Mouse (Mus musculus) kidney, postnatal 0 days (tissue): ENCODE data around the gene Wnt11. TPM values are rescaled to one million over a fixed set of nuclear protein-coding genes. Genes with fewer than 3 reads are reported as not detected.

Experiments
- ATAC-seq: fragments of 200-750 bp; cut with Nextera tagmentation; replicated peaks from 2 replicates; pipeline ENCODE4 v1.8.0; 2017; ENCODE audit warnings: low read depth, moderate number of reproducible peaks, moderate TSS enrichment, moderate library complexity; ENCODE audit not compliant: low FRiP score
- DNase-seq: peaks from one replicate; pipeline ENCODE4 v3.0.0-alpha.2; 2016; ENCODE audit warnings: low spot score
- H3K27ac ChIP-seq: fragments of 300-500 bp; sonication (generic); 2 replicates; pipeline ENCODE4 v1.5.1; 2014; ENCODE audit warnings: mild to moderate bottlenecking
- H3K27me3 ChIP-seq: fragments of 300-500 bp; sonication (generic); 2 replicates; pipeline ENCODE4 v1.6.1; 2014; ENCODE audit warnings: low read length, mixed read lengths; ENCODE audit not compliant: insufficient read depth
- H3K36me3 ChIP-seq: fragments of 300-500 bp; sonication (generic); 2 replicates; pipeline ENCODE4 v1.6.1; 2014; ENCODE audit warnings: low read length, mixed read lengths; ENCODE audit not compliant: insufficient read depth
- H3K4me1 ChIP-seq: fragments of 300-500 bp; sonication (generic); replicated peaks from 2 replicates; pipeline ENCODE4 v1.6.1; 2014; ENCODE audit warnings: antibody characterized with exemption, low read length, mixed read lengths; ENCODE audit not compliant: insufficient read depth
- H3K4me2 ChIP-seq: fragments of 300-500 bp; sonication (generic); 2 replicates; pipeline ENCODE4 v1.6.1; 2014; ENCODE audit warnings: mild to moderate bottlenecking, low read length, moderate library complexity, mixed read lengths
- H3K4me3 ChIP-seq: fragments of 300-500 bp; sonication (generic); replicated peaks from 2 replicates; pipeline ENCODE4 v1.5.1; 2014; ENCODE audit warnings: low read depth, low read length
- H3K9ac ChIP-seq: fragments of 300-500 bp; sonication (generic); 2 replicates; pipeline ENCODE4 v1.6.1; 2014; ENCODE audit warnings: low read depth, low read length
- H3K9me3 ChIP-seq: fragments of 300-500 bp; sonication (generic); replicated peaks from 2 replicates; pipeline ENCODE4 v1.6.1; 2016; ENCODE audit warnings: low read length, inconsistent platforms, mixed read lengths
- CTCF ChIP-seq: IDR thresholded peaks from 2 replicates; pipeline ENCODE4 v1.5.1; 2016; ENCODE audit warnings: antibody characterized with exemption, low read depth, mild to moderate bottlenecking, moderate library complexity
- WGBS: fragments of 180-500 bp; shearing (Covaris S2); extraction: QIAGEN DNeasy Blood & Tissue Kit; methylation state at CpG from one replicate; pipeline ENCODE4 v1.1.7; 2014; 5-methylcytosine and 5-hydroxymethylcytosine counted together
- polyA plus RNA-seq: library from polyadenylated mRNA; unstranded; fragments of >200 nt; fragmentation: Nextera tagmentation; extraction: Ambion mirVana; gene quantifications from 2 replicates; pipeline ENCODE4 v1.2.1, GENCODE M21; 2015

Gene Wnt11
- polyA plus RNA-seq, 1 experiment from 2014 or later, result 46.9 TPM

- no peak for TF ChIP-seq CTCF
- no peak overlapping the region for H3K4me3 ChIP-seq
- no peak overlapping the region for H3K27ac ChIP-seq
- DNase-seq (no peak), ATAC-seq (no peak)
- 68% methylated on average over 15 of the region's 15 CpGs for WGBS
- no peaks in the 10 kb centered on the region for H3K27me3 ChIP-seq
- H3K36me3 ChIP-seq, result no peaks in the 10 kb centered on the region
- no peak overlapping the region for H3K4me2 ChIP-seq
- no peaks in the 10 kb centered on the region for H3K9me3 ChIP-seq
- no peaks in the 10 kb centered on the region for H3K4me1 ChIP-seq
- H3K9ac ChIP-seq, result no peak overlapping the region
Measured at GRCm38 (mm10) chr7:98823896-98824822, 10.8 kb upstream of the Wnt11 start.

DNA sequence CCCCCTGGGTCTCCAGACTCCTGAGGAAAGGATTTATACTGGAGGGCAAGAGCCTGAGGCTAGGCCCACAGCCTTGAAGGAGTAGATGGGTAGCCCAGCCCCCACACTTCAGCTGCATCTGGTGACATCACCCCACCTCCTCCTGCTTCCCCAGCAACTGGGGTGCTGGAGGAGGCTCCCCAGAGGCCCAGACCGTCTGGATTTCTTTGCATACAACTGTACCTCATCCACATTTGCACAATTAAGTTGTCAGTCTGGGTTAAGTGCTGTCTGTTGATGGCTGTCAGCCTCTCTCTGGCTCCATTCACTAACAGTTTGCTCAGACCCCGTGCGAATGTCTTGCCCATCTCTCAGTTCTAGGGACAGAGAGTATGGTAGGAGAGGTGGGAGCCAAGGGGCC is 6.9 kb upstream of the Wnt11 start:
- no peak for TF ChIP-seq CTCF
- DNase-seq, result no peak

DNA sequence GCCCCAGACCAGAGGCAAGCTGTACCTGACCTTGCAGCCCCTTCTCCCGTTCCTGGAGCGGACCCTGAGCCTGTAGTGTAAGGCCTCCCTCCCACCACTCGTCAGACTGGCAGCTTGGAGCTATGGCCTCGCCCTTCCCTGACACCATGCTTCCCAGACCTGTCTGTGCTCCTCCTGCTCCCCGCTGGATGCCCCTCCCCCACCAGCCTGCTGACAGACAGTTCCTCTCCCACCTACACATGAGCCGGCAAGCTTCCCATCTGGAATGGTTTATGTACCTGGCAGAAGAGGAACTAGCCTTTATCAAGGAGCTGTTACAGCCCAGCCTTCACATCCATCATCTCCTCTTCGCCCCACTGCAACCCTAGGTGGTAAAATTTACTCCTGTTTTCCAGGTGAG is 6.0 kb upstream of the Wnt11 start:
- no peaks in the 10 kb centered on the region for H3K9me3 ChIP-seq
- TF ChIP-seq CTCF, result no peak
- H3K4me1 ChIP-seq, result 0 out of 2 replicates have a peak, but pooled peaks cover 4% of the 10 kb centered on the region
- no peak overlapping the region for H3K4me3 ChIP-seq
- no peak overlapping the region for H3K27ac ChIP-seq
- peaks cover 12% of the 10 kb centered on the region for H3K27me3 ChIP-seq
- no peak overlapping the region for H3K9ac ChIP-seq
- H3K4me2 ChIP-seq, result no peak overlapping the region
- no peaks in the 10 kb centered on the region for H3K36me3 ChIP-seq
- WGBS, result 28% methylated on average over 7 of the region's 7 CpGs
- ATAC-seq (no peak), DNase-seq (no peak)

More for the DNA sequence above, 6.9 kb upstream of the Wnt11 start:
- 48% methylated on average over 3 of the region's 3 CpGs for WGBS
- Histone ChIP-seq H3K27me3 (peaks cover 9% of the 10 kb centered on the region), H3K4me2 (no peak overlapping the region), H3K4me3 (no peak overlapping the region), H3K9ac (no peak overlapping the region), H3K36me3 (no peaks in the 10 kb centered on the region), H3K9me3 (no peaks in the 10 kb centered on the region), H3K27ac (no peak overlapping the region), H3K4me1 (0 out of 2 replicates have a peak, but pooled peaks cover 4% of the 10 kb centered on the region)
- ATAC-seq, result no peak

DNA sequence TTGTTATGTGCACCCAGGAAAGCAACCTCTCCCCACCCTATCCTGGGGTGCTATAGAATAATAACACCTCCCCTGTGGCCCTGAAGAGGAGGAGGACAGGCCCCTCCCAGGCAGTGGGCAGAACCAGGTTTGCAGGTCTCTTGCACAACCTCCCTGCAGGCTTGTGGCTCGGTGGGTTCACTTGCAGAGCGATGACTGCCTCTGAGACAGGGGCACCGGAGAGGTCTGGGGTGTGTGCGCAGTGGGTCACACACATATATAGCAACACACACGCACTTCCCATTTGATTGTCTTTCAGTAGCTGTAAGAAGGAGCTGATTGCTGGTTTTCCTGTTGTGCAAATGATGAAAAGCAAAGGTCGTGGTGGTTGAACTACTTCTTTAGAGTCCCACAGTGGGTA is 3.6 kb upstream of the Wnt11 start:
- H3K9me3 ChIP-seq, result no peaks in the 10 kb centered on the region

GRCm38 (mm10) chr7:98835519-98836441 is 868 bp downstream of the Wnt11 start:
- Histone ChIP-seq H3K4me2 (peak overlapping the region; percentile 97), H3K27ac (no peak overlapping the region), H3K4me1 (peaks cover 18% of the 10 kb centered on the region), H3K27me3 (peaks cover 32% of the 10 kb centered on the region), H3K4me3 (peak overlapping the region; percentile 56), H3K9ac (peak overlapping the region; percentile 62), H3K36me3 (no peaks in the 10 kb centered on the region), H3K9me3 (no peaks in the 10 kb centered on the region)
- no peak for TF ChIP-seq CTCF
- DNase-seq (peak; percentile 20), ATAC-seq (no peak)
- under 1% methylated on average over 43 of the region's 46 CpGs for WGBS

More for the DNA sequence above, 3.6 kb upstream of the Wnt11 start:
- no peak overlapping the region for H3K4me2 ChIP-seq
- no peaks in the 10 kb centered on the region for H3K36me3 ChIP-seq
- no peak overlapping the region for H3K27ac ChIP-seq
- DNase-seq (no peak), ATAC-seq (no peak)
- no peak for TF ChIP-seq CTCF
- no peak overlapping the region for H3K4me3 ChIP-seq
- H3K4me1 ChIP-seq, result peaks cover 4% of the 10 kb centered on the region; the same call in 1 of the 2 replicates
- H3K9ac ChIP-seq, result no peak overlapping the region
- peaks cover 27% of the 10 kb centered on the region for H3K27me3 ChIP-seq
- WGBS, result 75% methylated on average over 6 of the region's 6 CpGs

GRCm38 (mm10) chr7:98836646-98837045 is 1.7 kb downstream of the Wnt11 start:
- 1% methylated on average over 23 of the region's 23 CpGs for WGBS
- H3K4me3 ChIP-seq, result peak overlapping the region; percentile 56
- H3K27me3 ChIP-seq, result peaks cover 31% of the 10 kb centered on the region
- TF ChIP-seq CTCF, result peak; percentile 69
- DNase-seq, result peak; percentile 64
- H3K9ac ChIP-seq, result 0 out of 2 replicates have a peak overlapping the region, but pooled peaks have one; percentile 62
- ATAC-seq, result no peak
- no peaks in the 10 kb centered on the region for H3K9me3 ChIP-seq
- peak overlapping the region; percentile 97 for H3K4me2 ChIP-seq
- peaks cover 18% of the 10 kb centered on the region for H3K4me1 ChIP-seq
- no peak overlapping the region for H3K27ac ChIP-seq
- no peaks in the 10 kb centered on the region for H3K36me3 ChIP-seq
